Mouse (Mus musculus) left cerebral cortex, adult 9 months (tissue): Measurements from ENCODE around the gene Ints3.
A peak's percentile ranks its signal among the peaks of the same experiment; 100 is the strongest.

Source experiments
- DNase-seq, 2 experiments: peaks; one replicate each; pipeline ENCODE4 v3.0.0; 2022; ENCODE audit warnings: low spot score in 2 of 2

Ints3 gene

DNA sequence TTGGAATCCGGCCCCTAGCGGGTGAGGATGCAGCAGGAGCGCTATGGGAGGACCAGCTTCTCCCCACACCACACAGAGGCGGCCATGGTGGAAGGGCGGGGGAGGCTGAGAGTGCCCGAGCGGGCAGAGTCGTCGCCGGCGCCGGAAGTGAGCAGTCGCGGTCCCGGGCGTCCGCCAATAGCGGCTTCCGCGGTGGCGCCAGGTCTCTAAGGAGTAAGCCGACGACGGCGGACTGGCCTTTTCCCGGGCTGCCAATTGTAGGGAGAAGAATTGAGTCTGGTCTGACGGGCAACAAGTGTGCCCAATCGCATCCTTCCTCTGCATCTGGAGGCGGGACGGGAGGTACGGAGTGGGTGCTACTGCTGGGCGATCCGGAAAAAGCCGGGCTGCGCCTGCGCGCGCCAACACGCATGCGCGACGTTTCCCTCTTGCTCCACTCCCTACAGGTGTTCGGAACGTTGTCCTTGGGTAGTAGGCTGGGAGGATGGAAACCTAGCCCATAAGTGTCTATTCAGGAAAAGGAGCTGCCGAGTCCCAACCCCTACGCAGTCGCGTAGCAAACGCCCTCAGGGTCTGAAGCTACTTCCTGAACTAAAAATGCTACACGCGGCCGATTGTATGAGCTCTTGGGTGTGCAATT, at the start of gene Ints3:
Gene Ints3, minus strand, starts transcription at position 242 of the 640 bp plus-strand sequence.
- DNase-seq: peak; percentile 100

- DNase-seq: peak; percentile 96 to 98
These were observed 42.6 kb upstream of the Ints3 start, which contains the start of gene Ilf2 for GRCm38 (mm10) chr3:90475831-90476611. TSS of gene Ilf2 (plus strand) at chr3:90476126.

- no peak for DNase-seq
These were observed 41.9 kb upstream of the Ints3 start for GRCm38 (mm10) chr3:90475151-90475830.

GRCm38 (mm10) chr3:90472213-90472612, 38.8 kb upstream of the Ints3 start:
- DNase-seq: peak in 1 of 2 experiments; percentile 42

DNA sequence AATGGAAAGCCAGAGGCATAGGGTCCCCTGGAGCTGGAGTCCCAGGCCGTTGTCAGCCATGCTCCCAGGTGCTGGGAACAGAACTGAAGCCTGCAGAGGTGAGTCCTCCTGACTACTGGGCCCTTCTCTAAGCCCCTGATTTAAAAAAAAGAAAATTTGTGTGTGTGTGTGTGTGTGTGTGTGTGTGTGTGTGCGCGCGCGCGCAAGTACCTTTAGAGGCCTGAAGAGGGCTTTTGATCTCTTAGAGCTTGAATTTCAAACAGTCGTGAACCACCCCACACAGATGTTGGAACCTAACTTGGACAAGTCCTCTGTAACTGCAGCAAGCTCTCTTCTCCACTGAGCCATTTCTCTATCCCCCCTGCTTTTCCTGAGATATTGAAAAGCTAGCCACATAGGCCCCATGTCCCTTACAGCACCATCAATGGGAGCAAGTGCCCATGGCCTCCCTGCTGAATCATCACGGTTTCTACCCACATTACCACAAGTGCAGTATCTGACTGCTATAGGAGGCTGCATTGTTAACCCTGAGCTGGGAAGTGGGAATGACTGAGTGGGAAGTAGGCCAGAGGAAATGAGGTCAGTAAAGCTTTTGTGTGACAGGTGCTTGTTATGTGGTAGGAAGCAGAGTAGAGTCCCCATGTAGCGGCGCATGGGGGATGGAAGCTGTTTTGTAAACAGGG, 34.3 kb upstream of the Ints3 start:
- DNase-seq: no peak

DNA sequence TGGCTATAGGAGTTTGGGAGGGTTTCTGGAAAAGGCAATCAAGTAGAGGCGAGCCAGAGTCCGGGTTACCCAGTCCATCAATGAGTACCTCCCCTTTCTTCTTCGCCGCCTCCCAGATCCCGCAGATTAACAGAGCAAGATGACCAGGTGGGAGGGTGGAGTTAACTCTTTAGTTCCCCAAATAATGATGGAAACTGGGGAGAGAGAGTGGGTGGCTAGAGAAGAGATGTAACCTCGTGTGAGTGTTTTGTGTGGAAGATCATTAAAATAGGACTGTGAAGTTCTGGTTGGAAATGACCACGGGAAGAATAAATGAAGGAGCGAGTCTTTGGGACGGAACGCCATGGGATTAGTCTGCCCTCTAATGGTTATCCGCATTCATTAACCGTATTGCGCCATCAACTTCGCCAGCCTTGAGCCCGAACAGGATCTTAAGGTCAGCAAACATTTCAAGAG, 32.9 kb upstream of the Ints3 start:
- peak in 1 of 2 experiments; percentile 67 for DNase-seq

- DNase-seq: no peak
These were observed 32.4 kb upstream of the Ints3 start, which contains the start of gene Npr1 for GRCm38 (mm10) chr3:90465686-90466310. TSS of gene Npr1 (minus strand) at chr3:90465866.

GRCm38 (mm10) chr3:90465081-90465685, 31.8 kb upstream of the Ints3 start:
- DNase-seq: no peak

DNA sequence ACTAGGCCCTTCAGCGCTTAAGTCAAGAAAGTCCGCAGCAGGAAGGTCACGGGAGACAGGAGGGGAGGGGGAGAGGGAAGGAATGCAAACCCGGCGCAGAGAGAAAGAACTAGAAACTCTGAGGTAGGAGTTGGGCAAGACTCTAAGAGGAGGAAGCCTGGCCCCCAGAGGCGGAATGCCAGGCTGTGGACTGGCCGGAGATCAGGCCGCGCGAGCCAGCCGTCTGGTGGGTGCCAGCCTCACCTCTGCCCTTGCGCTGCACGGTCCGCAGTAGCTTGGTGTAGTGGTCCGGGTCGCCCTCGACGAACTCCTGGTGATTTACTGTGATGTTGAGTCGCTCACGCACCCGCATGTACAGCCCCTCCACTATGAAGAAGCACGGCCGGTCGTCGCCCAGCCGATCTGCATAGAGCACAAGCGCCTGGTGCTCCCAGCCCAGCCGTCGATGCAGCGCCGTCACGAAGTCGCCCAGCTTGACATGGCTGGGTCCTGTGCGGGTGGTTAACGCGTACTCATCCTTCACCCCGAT, 31.2 kb upstream of the Ints3 start:
- no peak for DNase-seq

GRCm38 (mm10) chr3:90462579-90462978, 29.2 kb upstream of the Ints3 start:
- DNase-seq: no peak

DNA sequence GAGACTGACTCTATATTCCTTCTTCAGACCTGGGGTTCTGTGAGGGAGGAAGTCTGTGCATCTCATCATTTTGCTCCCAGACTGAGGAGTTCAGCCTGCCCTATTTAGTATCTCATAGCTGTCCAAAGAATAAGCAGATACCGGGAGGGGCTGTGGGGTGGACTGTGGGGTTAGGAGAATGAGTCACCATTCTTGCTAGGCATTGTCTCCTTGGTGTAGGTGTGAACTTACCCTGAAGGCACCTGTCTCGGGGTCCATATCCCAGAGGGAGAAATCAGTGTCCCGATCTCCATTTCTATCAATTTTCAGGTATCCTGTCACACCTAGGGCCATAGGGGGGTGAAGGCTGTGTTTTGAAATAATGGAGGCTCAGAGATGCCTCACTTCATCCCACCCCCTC, 28.5 kb upstream of the Ints3 start:
- no peak for DNase-seq

DNA sequence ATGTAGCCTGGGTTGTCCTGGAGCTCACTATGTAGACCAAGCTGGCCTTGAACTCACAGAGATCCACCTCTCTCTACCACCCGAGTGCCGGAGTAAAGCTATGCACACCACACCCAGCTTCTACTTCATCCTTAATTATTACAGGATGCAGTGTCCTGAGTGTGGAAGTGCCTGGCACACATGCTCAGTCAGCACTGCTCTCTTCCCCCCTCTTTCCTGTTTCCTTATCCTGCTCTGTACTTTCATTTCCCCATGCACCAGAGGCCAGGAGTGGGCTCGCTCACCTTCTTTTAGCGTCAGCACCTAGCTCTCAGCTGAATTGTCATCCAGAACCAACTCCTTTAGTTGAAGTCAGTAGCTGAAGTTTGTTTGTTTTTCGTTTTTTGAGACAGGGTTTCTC, 26.9 kb upstream of the Ints3 start:
- no peak for DNase-seq

DNA sequence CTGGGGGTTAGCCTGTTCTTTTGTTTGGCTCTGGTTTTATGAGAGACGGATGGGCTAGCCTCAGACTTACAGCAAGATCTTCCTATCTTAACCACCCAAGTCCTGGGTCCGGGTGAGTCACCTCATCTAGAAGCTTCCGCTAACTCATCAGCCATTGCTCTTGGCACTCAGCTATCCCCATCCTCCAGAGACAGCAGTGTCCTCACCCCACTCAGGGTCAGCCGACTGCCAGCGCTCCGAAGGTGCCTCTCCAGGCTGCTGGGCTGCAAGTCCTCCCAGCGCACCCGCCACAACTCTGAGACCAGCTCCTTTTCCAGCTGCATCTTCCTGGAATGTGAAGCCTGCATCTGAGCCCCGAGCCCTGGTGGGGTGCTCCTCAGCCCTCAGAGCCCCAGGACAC, 26.3 kb upstream of the Ints3 start:
- DNase-seq: no peak

GRCm38 (mm10) chr3:90454931-90455330, 21.5 kb upstream of the Ints3 start:
- no peak for DNase-seq

- DNase-seq: peak in 1 of 2 experiments; percentile 52
These were observed 18.1 kb upstream of the Ints3 start for GRCm38 (mm10) chr3:90451396-90452095.

GRCm38 (mm10) chr3:90450874-90451273, 17.5 kb upstream of the Ints3 start:
- no peak for DNase-seq

DNA sequence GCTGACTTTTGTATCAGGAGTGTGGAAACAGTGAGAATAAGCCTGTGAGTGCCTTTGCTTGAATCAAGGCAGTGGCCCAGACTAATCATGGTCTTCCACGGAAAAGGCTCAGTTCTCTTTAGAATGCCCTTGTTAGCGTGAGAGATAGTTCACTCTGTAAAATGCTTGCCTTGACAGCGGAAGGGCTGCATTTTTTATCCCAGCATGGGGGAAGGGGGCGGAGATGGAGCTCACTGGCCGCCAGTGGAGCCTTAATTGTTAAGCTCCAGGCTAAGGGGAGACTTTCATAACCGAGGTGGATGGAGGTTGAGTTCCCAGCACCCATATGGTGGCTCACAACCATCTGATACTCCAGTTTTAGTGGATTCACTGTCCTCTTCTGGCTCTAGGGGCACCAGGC, 15.2 kb upstream of the Ints3 start:
- DNase-seq: no peak

DNA sequence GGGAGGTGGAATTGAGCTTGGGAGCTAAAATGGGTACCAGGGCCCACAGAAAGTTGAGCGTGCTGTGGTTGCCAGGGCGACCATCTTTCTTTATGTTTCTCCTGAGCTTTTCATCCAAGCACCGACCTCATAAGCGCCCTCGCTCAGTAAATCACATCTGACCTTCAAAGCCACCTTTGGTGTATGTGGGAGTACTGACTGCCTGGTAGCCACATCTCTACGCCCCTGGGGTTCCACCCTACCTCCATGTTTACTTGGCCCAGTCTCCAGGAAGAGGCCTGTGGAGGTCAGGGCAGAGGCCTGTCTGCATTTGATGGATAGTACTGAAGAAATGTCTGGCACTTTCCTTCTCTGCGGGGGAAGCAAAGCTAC, 13.7 kb upstream of the Ints3 start:
- DNase-seq: no peak

GRCm38 (mm10) chr3:90446389-90447122, 13.1 kb upstream of the Ints3 start:
- DNase-seq: peak; percentile 58 to 63
